Mouse (Mus musculus): ENCODE results near the gene Tagln2.

The Tagln2 gene

DNA sequence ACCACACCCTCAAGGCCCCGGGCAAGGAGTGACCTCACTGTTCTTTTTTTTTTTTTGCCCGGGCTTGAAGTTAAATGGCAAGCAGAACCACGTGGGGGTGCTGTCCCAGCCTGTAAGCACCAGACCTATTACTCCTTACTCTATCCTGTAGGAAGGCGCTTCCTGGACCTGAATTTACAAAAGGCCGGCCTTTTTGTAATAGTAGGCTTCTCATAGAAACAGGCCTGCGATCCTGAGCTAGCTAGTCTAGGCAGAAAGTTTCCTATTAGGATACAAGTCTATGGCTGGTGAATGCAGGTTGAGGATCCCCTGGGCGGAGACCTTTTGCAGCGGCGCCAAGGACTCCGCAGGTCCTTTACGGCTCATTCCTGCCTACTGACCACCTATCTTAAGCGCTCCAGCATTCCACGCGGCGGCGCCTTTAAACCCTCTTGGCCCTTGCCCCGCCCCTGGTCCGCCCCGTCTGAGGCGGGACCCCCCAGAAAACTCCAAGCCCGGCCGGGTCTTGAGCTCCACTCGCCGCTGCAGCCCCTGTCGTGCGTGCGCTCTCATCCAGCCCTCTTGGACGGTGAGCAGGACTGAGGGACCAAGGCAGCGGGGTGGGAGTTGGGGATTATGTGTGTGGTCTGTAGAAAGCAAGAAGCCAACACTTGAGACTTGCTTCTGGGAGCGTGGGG lies at the start of gene Tagln2:
Tagln2 (plus strand) TSS at position 283 of the 677 bp plus-strand sequence.
- in situ Hi-C loops (cut with MboI, MseI): loop anchor here (25.0 kb wide), 1 partner anchor 363 kb away; the partner anchor contains the start of genes Dcaf8 and Pex19

DNA sequence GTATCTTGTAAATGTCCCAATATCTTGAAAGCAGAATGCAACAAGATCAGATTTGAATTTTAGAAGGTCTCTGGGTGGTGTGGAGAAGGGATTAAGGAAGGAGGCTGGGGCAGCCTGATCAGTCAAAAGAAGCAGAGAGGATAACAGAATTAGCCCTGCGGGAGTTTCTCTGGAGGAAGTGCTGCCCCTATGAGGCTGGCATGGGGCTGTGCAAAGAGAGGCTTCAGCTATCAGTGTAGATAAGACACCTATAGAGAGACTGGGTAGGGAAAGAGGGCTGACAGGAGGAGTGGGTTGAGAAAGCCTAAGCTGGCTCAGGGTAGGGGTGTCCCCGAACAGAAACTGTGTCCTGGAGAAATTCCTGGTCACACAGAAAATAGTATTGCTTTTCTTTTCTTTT lies 49.6 kb upstream of the Tagln2 start:
- in situ Hi-C loops (cut with MboI, MseI): no loop called here

DNA sequence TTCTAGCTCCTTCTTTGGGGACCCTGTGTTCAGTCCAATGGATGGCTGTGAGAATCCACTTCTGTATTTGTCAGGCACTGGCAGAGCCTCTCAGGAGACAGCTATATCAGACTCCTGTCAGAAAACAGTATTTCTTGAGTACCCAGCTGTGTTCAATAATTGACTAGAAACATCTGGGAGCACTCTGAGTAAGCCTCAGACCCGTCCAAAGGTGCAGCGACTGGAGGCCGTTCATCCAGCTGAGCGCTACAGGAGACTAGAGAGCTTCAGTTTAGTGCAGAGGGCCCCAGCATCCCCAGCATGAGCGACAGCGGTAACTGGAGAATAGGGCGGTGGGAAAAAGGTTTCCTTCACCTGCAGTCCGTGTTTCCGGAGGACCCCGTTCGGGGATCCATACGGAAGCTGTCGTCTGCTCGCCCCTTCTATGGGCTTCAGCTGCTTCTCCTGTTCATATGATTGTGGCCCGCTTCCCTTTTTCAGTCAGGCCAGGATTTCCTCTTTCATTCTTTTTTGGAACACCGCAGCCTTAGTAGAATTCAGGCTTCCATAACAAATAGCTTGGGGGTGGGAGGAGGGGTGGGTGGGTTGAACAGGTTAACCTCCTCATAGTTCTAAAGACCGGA lies 48.9 kb upstream of the Tagln2 start:
- in situ Hi-C loops (cut with MboI, MseI): no loop called here

GRCm38 (mm10) chr1:172452911-172453310 lies 46.9 kb upstream of the Tagln2 start:
- in situ Hi-C loops (cut with MboI, MseI): no loop called here

DNA sequence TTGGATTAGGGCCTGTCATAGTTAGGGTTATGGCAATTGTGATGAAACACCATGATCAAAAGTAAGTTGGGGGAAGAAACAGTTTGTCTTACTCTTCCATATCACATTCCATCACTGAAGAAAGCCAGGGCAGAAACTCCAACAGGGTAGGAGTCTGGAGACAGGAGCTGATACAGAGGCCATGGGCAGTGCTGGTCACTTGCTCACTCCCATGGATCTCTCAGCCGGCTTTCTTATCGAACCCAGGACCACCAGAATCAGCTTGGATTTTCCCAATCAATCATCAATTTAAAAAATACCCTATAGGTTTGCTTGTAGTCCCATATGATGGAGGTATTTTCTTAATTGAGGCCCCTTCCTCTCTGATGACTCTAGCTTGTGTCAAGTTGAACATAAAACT lies 46.0 kb upstream of the Tagln2 start:
- in situ Hi-C loops (cut with MboI, MseI): no loop called here

DNA sequence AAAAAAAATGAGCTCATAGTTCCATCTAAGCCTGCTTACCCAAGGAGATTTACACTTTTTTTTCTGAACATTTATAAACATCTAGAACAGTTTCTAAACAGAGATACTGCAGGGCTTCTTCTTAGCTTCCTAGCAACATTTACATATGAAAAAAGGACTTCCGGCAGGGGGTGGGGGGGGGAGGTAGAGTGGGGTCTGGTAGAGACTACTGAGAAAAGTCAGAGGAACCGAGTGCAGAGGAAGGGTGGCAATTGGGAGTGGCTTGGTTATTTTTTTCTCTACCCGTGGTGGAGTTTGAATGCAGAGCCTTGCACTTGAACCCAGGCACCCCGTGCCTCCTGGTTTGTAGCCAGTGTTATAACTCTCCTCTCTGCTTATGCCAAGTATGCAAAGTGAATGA lies 44.4 kb upstream of the Tagln2 start:
- in situ Hi-C loops (cut with MboI, MseI): no loop called here

GRCm38 (mm10) chr1:172456001-172456677 lies 43.7 kb upstream of the Tagln2 start:
- in situ Hi-C loops (cut with MboI, MseI): no loop called here

DNA sequence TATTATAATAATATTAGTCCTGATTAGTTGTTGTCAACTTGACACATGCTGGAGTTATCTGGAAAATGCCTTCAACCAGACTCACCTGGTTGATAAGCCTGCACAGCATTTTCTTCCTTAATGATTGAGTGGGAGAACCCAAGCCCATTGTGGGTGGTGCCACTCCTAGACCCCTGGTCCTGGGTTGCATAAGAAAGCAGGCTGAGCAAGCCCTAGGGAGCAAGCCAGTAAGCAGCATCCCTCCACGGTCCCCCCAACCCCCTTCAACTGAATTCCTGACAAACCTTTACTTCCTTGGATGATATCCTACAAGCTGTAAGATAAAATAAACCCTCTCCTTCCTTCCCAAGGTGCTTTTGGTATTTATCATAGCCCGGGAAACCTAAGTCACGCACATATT lies 42.7 kb upstream of the Tagln2 start:
- in situ Hi-C loops (cut with MboI, MseI): no loop called here

DNA sequence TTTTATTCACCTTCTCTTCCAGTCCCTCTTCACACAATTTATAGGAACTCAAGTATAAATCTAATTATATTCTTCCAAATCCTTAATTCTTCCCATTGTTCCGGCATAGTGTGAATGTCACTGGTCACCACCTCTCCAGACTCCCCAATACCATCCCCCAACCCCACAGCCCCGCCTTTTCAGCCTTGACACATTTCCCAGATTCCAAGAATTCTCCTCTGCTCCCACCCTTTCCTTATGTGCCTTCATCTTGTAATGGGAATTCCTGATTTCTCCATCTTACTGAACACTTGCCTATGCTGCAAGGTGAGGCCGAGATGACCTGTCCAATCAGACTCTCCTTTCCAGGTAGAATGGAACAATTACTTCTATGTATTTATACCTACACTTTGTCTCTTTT lies 41.8 kb upstream of the Tagln2 start:
- in situ Hi-C loops (cut with MboI, MseI): no loop called here

DNA sequence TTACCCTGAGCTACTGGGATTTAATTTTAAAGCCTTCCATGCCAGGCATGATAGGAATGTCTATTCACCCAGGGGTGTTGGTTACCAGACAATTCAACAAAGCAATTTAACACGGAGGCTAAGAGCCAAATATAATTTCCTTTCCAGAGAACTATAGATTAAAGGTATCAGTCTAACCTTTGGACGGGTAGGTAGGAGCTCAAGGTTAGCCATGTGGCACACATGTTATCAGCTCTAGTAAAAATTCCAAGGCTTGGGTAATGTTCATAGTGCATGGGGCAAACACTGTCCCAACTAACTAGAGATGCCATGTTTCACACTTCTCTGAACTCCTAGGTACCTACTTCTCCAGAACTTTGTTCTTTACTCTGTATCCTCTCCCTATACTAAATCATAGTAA lies 38.2 kb upstream of the Tagln2 start:
- in situ Hi-C loops (cut with MboI, MseI): no loop called here

DNA sequence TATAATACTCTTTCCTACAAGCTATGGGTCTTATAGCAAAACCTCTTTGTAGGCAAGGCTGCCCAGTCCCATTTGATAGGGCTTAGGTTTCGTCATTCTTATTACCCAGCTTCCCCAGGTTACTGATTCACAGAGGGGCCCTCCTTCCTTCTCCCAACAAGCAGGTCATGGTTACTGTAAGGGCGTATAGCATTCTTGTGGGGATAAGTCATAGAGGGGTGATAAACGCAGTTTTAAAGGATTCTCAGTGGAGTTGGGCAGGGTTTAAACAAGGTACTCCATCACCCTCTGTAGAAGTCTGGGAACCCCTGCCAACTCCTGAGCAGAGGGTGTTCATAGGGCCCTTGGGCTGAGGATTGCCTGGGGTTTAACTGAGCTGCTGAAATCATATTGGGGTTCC lies 37.3 kb upstream of the Tagln2 start:
- in situ Hi-C loops (cut with MboI, MseI): no loop called here

- in situ Hi-C loops (cut with MboI, MseI): no loop called here
These were observed 36.2 kb upstream of the Tagln2 start for GRCm38 (mm10) chr1:172463387-172464333.

- in situ Hi-C loops (cut with MboI, MseI): no loop called here
These were observed 31.5 kb upstream of the Tagln2 start for GRCm38 (mm10) chr1:172468301-172468877.

- in situ Hi-C loops (cut with MboI, MseI): no loop called here
These were observed 30.5 kb upstream of the Tagln2 start for GRCm38 (mm10) chr1:172469373-172469772.

GRCm38 (mm10) chr1:172469810-172470448 lies 29.9 kb upstream of the Tagln2 start:
- in situ Hi-C loops (cut with MboI, MseI): no loop called here

DNA sequence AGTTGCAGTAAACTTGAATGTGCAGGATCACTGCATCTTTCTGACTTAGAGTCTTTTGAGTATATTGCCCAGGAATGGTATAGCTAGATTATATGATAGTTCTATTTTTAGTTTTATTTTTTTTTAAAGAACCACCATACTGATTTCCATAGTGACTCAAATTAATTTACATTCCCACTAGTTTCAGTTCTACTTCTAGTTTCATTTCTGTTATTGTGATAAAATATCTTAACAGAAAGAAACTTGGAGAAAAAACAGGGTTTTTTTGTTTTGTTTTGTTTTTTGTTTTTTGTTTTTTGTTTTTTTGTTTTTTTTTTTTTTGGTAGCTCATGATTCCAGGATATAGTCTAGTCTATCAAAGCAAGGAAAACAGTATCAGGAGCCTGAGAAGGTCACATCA lies 26.9 kb upstream of the Tagln2 start:
- in situ Hi-C loops (cut with MboI, MseI): no loop called here

DNA sequence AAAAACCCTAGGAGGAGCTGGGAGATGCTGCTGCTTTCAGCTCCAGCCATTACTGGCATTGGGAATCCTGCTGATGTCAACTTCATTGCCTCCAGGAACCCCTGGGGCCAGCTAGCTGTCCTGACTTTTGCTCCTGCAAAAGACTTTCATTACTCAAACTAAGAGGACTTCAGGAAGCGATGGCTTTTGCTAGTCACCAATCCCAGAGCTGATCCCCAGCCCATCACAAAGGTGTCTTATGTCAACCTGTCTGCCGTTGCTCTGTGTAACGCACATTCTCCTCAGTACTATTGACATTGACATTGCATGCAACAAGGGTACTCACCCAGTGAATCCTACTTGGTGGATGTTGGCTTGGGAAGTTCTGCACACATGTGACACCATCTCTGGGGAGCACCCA lies 25.7 kb upstream of the Tagln2 start:
- in situ Hi-C loops (cut with MboI, MseI): no loop called here

DNA sequence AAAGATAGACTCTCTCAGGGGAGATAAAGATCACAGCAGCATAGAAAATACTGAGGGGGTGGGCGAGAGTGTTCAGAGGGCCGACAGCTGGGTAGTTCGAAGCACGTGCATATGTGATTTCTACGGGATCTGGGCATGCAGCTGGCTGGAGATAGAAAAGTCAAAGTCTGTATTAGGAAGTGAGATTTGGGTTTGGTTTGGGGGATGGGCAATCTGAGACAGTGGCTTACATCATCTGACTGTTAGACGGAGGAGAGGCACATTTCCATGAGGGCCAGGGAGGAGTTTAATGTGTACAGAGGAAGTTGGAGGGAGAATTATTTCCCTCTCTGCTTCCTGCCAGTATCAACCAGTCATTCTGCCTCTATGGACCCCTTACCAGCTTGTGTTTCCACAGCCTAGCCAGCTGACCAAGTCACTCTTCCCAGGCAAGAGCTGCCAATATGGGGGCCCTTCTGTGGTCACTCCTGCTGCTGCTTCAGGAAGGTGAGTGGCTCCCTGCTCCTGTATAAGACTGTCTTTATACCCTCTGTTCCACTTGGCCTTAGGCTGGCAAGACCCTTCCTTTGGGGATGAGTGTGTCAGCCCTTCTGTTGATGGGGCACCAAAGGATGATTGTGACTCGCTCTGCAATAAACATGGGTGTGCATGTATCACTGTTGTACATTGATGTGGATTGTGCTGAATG lies 24.6 kb upstream of the Tagln2 start, which contains the start of gene Slamf9:
Slamf9 (plus strand) TSS at position 305 of the 688 bp plus-strand sequence.
- in situ Hi-C loops (cut with MboI, MseI): no loop called here

DNA sequence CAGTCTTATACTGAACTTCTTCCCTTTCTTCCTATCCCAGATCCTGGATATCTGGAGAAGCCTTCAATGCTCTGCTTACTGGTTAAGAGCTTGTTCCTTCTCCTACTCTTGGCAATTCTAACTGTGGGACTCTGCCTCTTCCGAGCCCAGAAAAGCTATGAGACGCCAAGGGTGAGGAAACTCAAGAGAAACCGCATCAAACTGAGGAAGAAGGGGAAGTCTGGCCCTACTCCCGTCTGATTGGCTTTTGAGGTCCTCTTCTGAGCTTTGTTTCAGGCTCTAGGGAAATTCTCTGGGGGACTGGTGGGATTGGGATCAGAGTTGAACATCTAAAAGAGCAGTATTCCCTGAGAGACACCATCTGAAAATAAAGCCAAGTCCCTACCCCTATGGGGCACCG lies 21.8 kb upstream of the Tagln2 start:
- in situ Hi-C loops (cut with MboI, MseI): no loop called here

DNA sequence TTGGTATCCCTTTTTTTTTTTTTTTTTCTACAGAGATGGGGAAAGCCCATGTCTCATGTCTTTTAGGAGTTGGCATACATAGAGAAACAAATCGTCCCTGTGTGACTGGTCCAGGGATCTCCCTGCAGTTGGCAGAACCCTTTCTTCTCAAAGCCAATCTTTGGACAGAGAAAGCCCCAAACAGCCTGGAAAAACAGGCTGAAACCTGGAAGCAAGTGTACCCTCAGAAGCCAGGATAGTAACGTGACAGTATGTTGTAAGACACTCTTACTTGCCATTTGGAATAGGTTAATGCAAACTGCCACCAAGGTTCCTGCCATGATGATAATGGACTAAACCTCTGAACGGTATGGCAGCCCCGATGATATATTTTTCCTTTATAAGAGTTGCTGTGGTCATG lies 19.5 kb upstream of the Tagln2 start:
- in situ Hi-C loops (cut with MboI, MseI): loop anchor here (5.0 kb wide), 1 partner anchor 68 kb away; no protein-coding TSS in a partner anchor
